In genomic region chr9:67245265-67245664, GRCm38 (mm10) we compare ENCODE assay signal across 16 mouse cellular contexts.
DNase-seq lines count a peak whose midpoint lies in the region; ATAC-seq and TF ChIP-seq lines count a peak whose summit lies in the region.
"Had no signal": no experiment of that assay in that cellular context is flagged by ENCODE, and none has a peak within 500 bp of the region (broad histone marks: within the 10 kb centered on the region; RNA-seq: fewer than 3 reads in every experiment).

No protein-coding gene starts in this region.

- no peak overlapping the region for H3K4me2 ChIP-seq in hindbrain, postnatal 0 days (ENCODE audit: low read depth, low read length)
- H3K4me2 ChIP-seq in hindbrain, embryonic 11.5 days (replicated peaks; ENCODE audit: low read depth, low read length): no peak overlapping the region
- no peak overlapping the region for H3K4me2 ChIP-seq in lung, postnatal 0 days (replicated peaks; ENCODE audit: low read depth, low read length)
- no peak overlapping the region for H3K4me2 ChIP-seq in stomach, postnatal 0 days (replicated peaks; ENCODE audit: low read depth)
- H3K4me2 ChIP-seq in forebrain, embryonic 14.5 days (ENCODE audit: low read length): no peak overlapping the region
- H3K4me2 ChIP-seq: forebrain, embryonic 13.5 days; limb, embryonic 12.5 days; midbrain, embryonic 11.5 days had no signal

- no peaks in the 10 kb centered on the region for H3K4me1 ChIP-seq in hindbrain, postnatal 0 days (ENCODE audit: insufficient read depth, low read length)
- no peaks in the 10 kb centered on the region for H3K4me1 ChIP-seq in hindbrain, embryonic 11.5 days (replicated peaks; ENCODE audit: control insufficient read depth, insufficient read depth, low read length)
- H3K4me1 ChIP-seq in lung, postnatal 0 days (ENCODE audit: insufficient read depth, low read depth, low read length): no peaks in the 10 kb centered on the region
- no peaks in the 10 kb centered on the region for H3K4me1 ChIP-seq in G1E (ENCODE audit: insufficient read depth, low read depth, low read length)
- no peaks in the 10 kb centered on the region for H3K4me1 ChIP-seq in stomach, postnatal 0 days (replicated peaks; ENCODE audit: control insufficient read depth, insufficient read depth)
- no peaks in the 10 kb centered on the region for H3K4me1 ChIP-seq in forebrain, embryonic 14.5 days (ENCODE audit: control insufficient read depth, insufficient read depth, low read length)
- H3K4me1 ChIP-seq: forebrain, embryonic 13.5 days had no signal

- TF ChIP-seq EP300 in lung, postnatal 0 days (IDR thresholded peaks at IDR 0.05): no peak
- no peak for TF ChIP-seq EP300 in stomach, postnatal 0 days (optimal IDR thresholded peaks at IDR 0.05)

- peaks cover 2% of the 10 kb centered on the region; the same call in 1 of the 2 replicates for H3K36me3 ChIP-seq in hindbrain, postnatal 0 days (ENCODE audit: insufficient read depth, low read length)
- H3K36me3 ChIP-seq in hindbrain, embryonic 11.5 days (ENCODE audit: control insufficient read depth, insufficient read depth, low read length): no peaks in the 10 kb centered on the region
- no peaks in the 10 kb centered on the region for H3K36me3 ChIP-seq in lung, postnatal 0 days (ENCODE audit: insufficient read depth, low read length)
- H3K36me3 ChIP-seq in G1E (replicated peaks): no peaks in the 10 kb centered on the region
- H3K36me3 ChIP-seq in stomach, postnatal 0 days (ENCODE audit: control insufficient read depth, insufficient read depth, low read length): no peaks in the 10 kb centered on the region; the same call in 1 of the 2 replicates
- no peaks in the 10 kb centered on the region for H3K36me3 ChIP-seq in forebrain, embryonic 14.5 days (ENCODE audit: control insufficient read depth, insufficient read depth, low read length)

- WGBS in hindbrain, postnatal 0 days: 97% methylated on average over 2 of the region's 2 CpGs
- 97% methylated on average over 2 of the region's 2 CpGs for WGBS in hindbrain, embryonic 11.5 days
- WGBS in lung, postnatal 0 days: 100% methylated on average over 2 of the region's 2 CpGs
- 98% methylated on average over 2 of the region's 2 CpGs for WGBS in stomach, postnatal 0 days
- WGBS in forebrain, embryonic 14.5 days: 99% methylated on average over 2 of the region's 2 CpGs

- H3K27ac ChIP-seq in hindbrain, postnatal 0 days: no peak overlapping the region
- H3K27ac ChIP-seq in hindbrain, embryonic 11.5 days (ENCODE audit: low read depth, low read length): no peak overlapping the region
- H3K27ac ChIP-seq in lung, postnatal 0 days (ENCODE audit: low read length): no peak overlapping the region
- H3K27ac ChIP-seq in stomach, postnatal 0 days (replicated peaks): no peak overlapping the region
- no peak overlapping the region for H3K27ac ChIP-seq in forebrain, embryonic 14.5 days (ENCODE audit: low read depth, low read length)
- H3K27ac ChIP-seq: forebrain, embryonic 13.5 days; heart, embryonic 10.5 days; limb, embryonic 12.5 days had no signal

- no peak for DNase-seq in hindbrain, postnatal 0 days (ENCODE audit: low spot score)
- DNase-seq in hindbrain, embryonic 11.5 days (ENCODE audit: low spot score): no peak
- DNase-seq in lung, postnatal 0 days (ENCODE audit: low spot score): no peak
- no peak for DNase-seq in lung, postnatal 25 days (ENCODE audit: low spot score)
- DNase-seq in G1E (ENCODE audit: low spot score): no peak
- DNase-seq in stomach, postnatal 0 days (ENCODE audit: low spot score): no peak
- no peak for DNase-seq in forebrain, embryonic 14.5 days (ENCODE audit: low spot score)
- DNase-seq: cerebellum, adult 11-12 months; heart, postnatal 4 days; kidney, postnatal 36 days; lung, postnatal 10 days had no signal

- no peak overlapping the region for H3K4me3 ChIP-seq in hindbrain, postnatal 0 days (ENCODE audit: low read length)
- no peak overlapping the region for H3K4me3 ChIP-seq in hindbrain, embryonic 11.5 days (ENCODE audit: low read depth, low read length)
- no peak overlapping the region for H3K4me3 ChIP-seq in lung, postnatal 0 days (ENCODE audit: low read depth, low read length)
- no peak overlapping the region for H3K4me3 ChIP-seq in G1E (ENCODE audit: low read depth, low read length)
- no peak overlapping the region for H3K4me3 ChIP-seq in stomach, postnatal 0 days (ENCODE audit: low read depth, low read length)
- no peak overlapping the region for H3K4me3 ChIP-seq in forebrain, embryonic 14.5 days (ENCODE audit: low read depth, low read length)
- H3K4me3 ChIP-seq: forebrain, embryonic 13.5 days; heart, embryonic 10.5 days; limb, embryonic 12.5 days had no signal

- no peak overlapping the region for H3K9ac ChIP-seq in hindbrain, postnatal 0 days (replicated peaks; ENCODE audit: low read length)
- H3K9ac ChIP-seq in hindbrain, embryonic 11.5 days (ENCODE audit: low read depth, low read length): no peak overlapping the region
- no peak overlapping the region for H3K9ac ChIP-seq in lung, postnatal 0 days (replicated peaks; ENCODE audit: low read depth)
- no peak overlapping the region for H3K9ac ChIP-seq in stomach, postnatal 0 days (ENCODE audit: low read length)
- no peak overlapping the region for H3K9ac ChIP-seq in forebrain, embryonic 14.5 days (ENCODE audit: low read length)
- H3K9ac ChIP-seq: forebrain, embryonic 13.5 days; limb, embryonic 12.5 days had no signal

- H3K9me3 ChIP-seq in hindbrain, postnatal 0 days (ENCODE audit: low read length): no peaks in the 10 kb centered on the region
- H3K9me3 ChIP-seq in hindbrain, embryonic 11.5 days (ENCODE audit: control insufficient read depth, low read length): no peaks in the 10 kb centered on the region
- no peaks in the 10 kb centered on the region for H3K9me3 ChIP-seq in lung, postnatal 0 days (ENCODE audit: low read length)
- H3K9me3 ChIP-seq in G1E (replicated peaks): no peaks in the 10 kb centered on the region; the same call in 1 of the 2 replicates
- no peaks in the 10 kb centered on the region for H3K9me3 ChIP-seq in stomach, postnatal 0 days (ENCODE audit: control insufficient read depth, low read length)
- no peaks in the 10 kb centered on the region for H3K9me3 ChIP-seq in forebrain, embryonic 14.5 days (replicated peaks; ENCODE audit: control insufficient read depth, low read length)
- H3K9me3 ChIP-seq: forebrain, embryonic 13.5 days; heart, embryonic 10.5 days had no signal

- TF ChIP-seq CTCF in hindbrain, postnatal 0 days (IDR thresholded peaks at IDR 0.05; ENCODE audit: low read depth): peak; percentile 44
- peak; percentile 47 for TF ChIP-seq CTCF in lung, postnatal 0 days (IDR thresholded peaks at IDR 0.05)
- peak; percentile 39; the same call in 1 of the 2 replicates for TF ChIP-seq CTCF in G1E (IDR thresholded peaks at IDR 0.05; ENCODE audit: low read depth, low read length)
- TF ChIP-seq CTCF in stomach, postnatal 0 days (IDR thresholded peaks at IDR 0.05; ENCODE audit: low read depth): peak; percentile 57

- ATAC-seq in hindbrain, postnatal 0 days: no peak
- no peak for ATAC-seq in hindbrain, embryonic 11.5 days (ENCODE audit: low FRiP score)
- no peak for ATAC-seq in lung, postnatal 0 days
- no peak for ATAC-seq in G1E (ENCODE audit: extremely low read depth, insufficient number of reproducible peaks, low FRiP score, poor library complexity, severe bottlenecking)
- ATAC-seq in stomach, postnatal 0 days (ENCODE audit: low FRiP score, low TSS enrichment): no peak
- ATAC-seq in forebrain, embryonic 14.5 days: no peak
- ATAC-seq: activated CD4-positive, CD25-positive, alpha-beta regulatory T cell, adult 4 months; forebrain, embryonic 13.5 days had no signal

- no peaks in the 10 kb centered on the region for H3K27me3 ChIP-seq in hindbrain, postnatal 0 days (ENCODE audit: insufficient read depth, low read length)
- H3K27me3 ChIP-seq in hindbrain, embryonic 11.5 days (ENCODE audit: control insufficient read depth, insufficient read depth, low read length): no peaks in the 10 kb centered on the region
- no peaks in the 10 kb centered on the region for H3K27me3 ChIP-seq in lung, postnatal 0 days (replicated peaks; ENCODE audit: insufficient read depth, low read length)
- no peaks in the 10 kb centered on the region; the same call in 1 of the 2 replicates for H3K27me3 ChIP-seq in G1E (ENCODE audit: insufficient read depth, low read length)
- H3K27me3 ChIP-seq in stomach, postnatal 0 days (ENCODE audit: control insufficient read depth, insufficient read depth, low read length): no peaks in the 10 kb centered on the region
- H3K27me3 ChIP-seq in forebrain, embryonic 14.5 days (replicated peaks; ENCODE audit: control insufficient read depth, insufficient read depth, low read length): no peaks in the 10 kb centered on the region
- H3K27me3 ChIP-seq: forebrain, embryonic 13.5 days; limb, embryonic 12.5 days had no signal
